17 mouse cellular contexts compared by ENCODE assay signal in the genomic region with DNA sequence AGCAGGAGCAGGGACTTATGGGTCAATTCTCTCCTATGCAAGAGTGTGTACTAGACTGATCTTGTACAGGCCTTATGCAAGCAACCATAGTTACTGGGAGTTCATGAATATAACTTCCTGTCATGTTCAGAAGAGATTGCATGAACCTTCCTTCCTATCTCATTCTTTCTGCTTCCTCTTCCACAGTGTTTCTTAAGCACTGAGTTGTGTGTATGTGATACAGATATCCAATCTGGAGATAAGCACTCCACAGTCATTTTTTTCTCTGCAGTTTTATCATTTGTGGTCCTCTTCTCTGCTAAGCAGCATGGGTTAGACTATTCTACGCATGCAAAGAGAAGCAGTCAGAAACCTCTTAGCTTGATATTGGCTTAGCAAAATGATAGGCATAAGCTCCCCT.
DNase-seq lines count a peak whose midpoint lies in the region; TF ChIP-seq lines count a peak whose summit lies in the region.
"Had no signal": no experiment of that assay in that cellular context is flagged by ENCODE, and none has a peak within 500 bp of the region (broad histone marks: within the 10 kb centered on the region; RNA-seq: fewer than 3 reads in every experiment).

No protein-coding gene starts in this region.

- H3K4me3 ChIP-seq in MEL (ENCODE audit: control insufficient read depth in 1 of 2, insufficient read depth in 1 of 2, low read depth in 2 of 2, low read length in 2 of 2) = no peak overlapping the region

- no peak overlapping the region for H3K9ac ChIP-seq in MEL (ENCODE audit: control insufficient read depth, low read depth, low read length, poor library complexity, severe bottlenecking)

- TF ChIP-seq CTCF in MEL (IDR thresholded peaks at IDR 0.05 in 2 of 3, conservative IDR thresholded peaks at IDR 0.05 in 1 of 3; ENCODE audit: control insufficient read depth in 1 of 3, insufficient read depth in 1 of 3, low read depth in 2 of 3, low read length in 3 of 3, poor library complexity in 1 of 3, severe bottlenecking in 1 of 3) = no peak

- no peak for TF ChIP-seq RAD21 in MEL (IDR thresholded peaks at IDR 0.05; ENCODE audit: low read depth, low read length)

- H3K27me3 ChIP-seq in MEL (ENCODE audit: control insufficient read depth in 1 of 2, insufficient read depth in 2 of 2, low read length in 2 of 2) = no peaks in the 10 kb centered on the region

- DNase-seq in MEL (ENCODE audit: low read depth, low spot score) (peak; percentile 43), MEL-GATA-1-ER (ENCODE audit: extremely low read depth, low read depth) (peak; percentile 31)
- DNase-seq in layer of hippocampus, adult 11-12 months (ENCODE audit: low spot score) = no peak
- no peak for DNase-seq in cerebellum, postnatal 14 days
- DNase-seq: adrenal gland, adult 2 months; adrenal gland, adult 8-10 months; adrenal gland, postnatal 10 days; adrenal gland, postnatal 14 days; adrenal gland, postnatal 25 days; adrenal gland, postnatal 36 days; B cell, adult 2 months; cerebellum, adult 11 months; cerebellum, adult 11-12 months; cerebellum, adult 18-20 months; cerebellum, adult 2 months; cerebellum, adult 8-10 months had no signal

- no peaks in the 10 kb centered on the region for H3K9me3 ChIP-seq in MEL (replicated peaks; ENCODE audit: insufficient read depth, low read length)

- no peaks in the 10 kb centered on the region for H3K79me2 ChIP-seq in MEL (ENCODE audit: control insufficient read depth, insufficient read depth, low read length, poor library complexity)

- no peak for TF ChIP-seq POLR2A in MEL (IDR thresholded peaks at IDR 0.05; ENCODE audit: control insufficient read depth in 1 of 2, insufficient read depth in 1 of 2, low read depth in 1 of 2, low read length in 2 of 2, poor library complexity in 1 of 2)

- H3K4me1 ChIP-seq in MEL (ENCODE audit: control insufficient read depth in 1 of 2, insufficient read depth in 2 of 2, low read length in 2 of 2) = no peaks in the 10 kb centered on the region

- peak; percentile 65 to 70 for TF ChIP-seq EP300 in MEL (IDR thresholded peaks at IDR 0.05; ENCODE audit: low read depth in 1 of 2, low read length in 2 of 2)

- H3K36me3 ChIP-seq in MEL (ENCODE audit: control insufficient read depth in 1 of 2, insufficient read depth in 2 of 2, low read length in 2 of 2) = no peaks in the 10 kb centered on the region
- H3K36me3 ChIP-seq: G1E had no signal

- no peak overlapping the region for H3K27ac ChIP-seq in MEL (ENCODE audit: control insufficient read depth, low read depth, low read length)

TF ChIP-seq in MEL, 35 proteins besides CTCF, POLR2A, EP300 and RAD21:
- TF ChIP-seq RCOR1 (IDR thresholded peaks at IDR 0.05; ENCODE audit: low read depth, low read length) (peak; percentile 82), ZKSCAN1 (IDR thresholded peaks at IDR 0.05; ENCODE audit: low read depth, low read length) (no peak), ETS1 (IDR thresholded peaks at IDR 0.05; ENCODE audit: low read depth, low read length) (0 out of 2 replicates have a peak, but pooled peaks have one; percentile 11), MAX (IDR thresholded peaks at IDR 0.05; ENCODE audit: low read length) (no peak), TCF12 (IDR thresholded peaks at IDR 0.05; ENCODE audit: low read depth, low read length) (peak; percentile 64), MYC (IDR thresholded peaks at IDR 0.05; ENCODE audit: low read depth, low read length) (0 out of 2 replicates have a peak, but pooled peaks have one; percentile 21), ZNF384 (IDR thresholded peaks at IDR 0.05; ENCODE audit: low read depth, low read length) (peak; percentile 69), SIN3A (IDR thresholded peaks at IDR 0.05; ENCODE audit: low read length) (no peak), GATA1 (IDR thresholded peaks at IDR 0.05; ENCODE audit: low read depth, low read length) (peak; percentile 54; the same call in 1 of the 2 replicates)

Comparison
In these comparisons a context has a peak if more than half of its experiments do, and no peak if none do; other contexts are left out.
1. DNase-seq: peak in MEL (single experiment) and MEL-GATA-1-ER (single experiment); none in layer of hippocampus, adult 11-12 months (single experiment) and cerebellum, postnatal 14 days (0 of 2).